21 mouse cellular contexts compared by ENCODE assay signal in genomic region chr3:79333051-79333450, GRCm38 (mm10). TPM values are rescaled to one million over a fixed set of nuclear protein-coding genes. Genes with fewer than 3 reads are reported as not detected.
DNase-seq lines count a peak whose midpoint lies in the region; ATAC-seq and TF ChIP-seq lines count a peak whose summit lies in the region.
"Had no signal": no experiment of that assay in that cellular context is flagged by ENCODE, and none has a peak within 500 bp of the region (broad histone marks: within the 10 kb centered on the region; RNA-seq: fewer than 3 reads in every experiment).

No protein-coding gene starts in this region.

- H3K4me3 ChIP-seq in kidney, adult 2 months (ENCODE audit: insufficient read depth, low read depth, low read length), result no peak overlapping the region
- H3K4me3 ChIP-seq: forebrain, embryonic 13.5 days; heart, embryonic 12.5 days; liver, embryonic 13.5 days had no signal

- TF ChIP-seq CTCF in kidney, adult 2 months (conservative IDR thresholded peaks at IDR 0.05; ENCODE audit: insufficient read depth, insufficient read length, low read depth, low read length), result no peak

- peak; percentile 40 to 62 for DNase-seq in cerebellum, postnatal 10 days
- DNase-seq in cerebellum, adult 11-12 months, result no peak
- peak; percentile 83 for DNase-seq in kidney, adult 2 months
- no peak for DNase-seq in kidney, postnatal 4 days
- peak; percentile 39 for DNase-seq in adrenal gland, adult 2 months
- peak; percentile 78 for DNase-seq in kidney, adult 9 months
- DNase-seq in gastrocnemius, postnatal 36 days, result no peak
- DNase-seq: liver, embryonic 13.5 days; right cerebral cortex, postnatal 14 days had no signal

- ATAC-seq in megakaryocyte progenitor cell, adult 5-6 weeks (replicated peaks; ENCODE audit: poor library complexity), result no peak
- ATAC-seq: forebrain, embryonic 13.5 days had no signal

- WGBS in kidney, adult 2 months, result 41% methylated on average over 7 of the region's 7 CpGs

- H3K27ac ChIP-seq in kidney, adult 2 months (ENCODE audit: insufficient read depth, low read depth, low read length), result no peak overlapping the region
- H3K27ac ChIP-seq: forebrain, embryonic 13.5 days; liver, embryonic 13.5 days had no signal

- no peaks in the 10 kb centered on the region for H3K27me3 ChIP-seq in kidney, adult 2 months (replicated peaks; ENCODE audit: control insufficient read depth, insufficient read depth, low read length)
- H3K27me3 ChIP-seq: forebrain, embryonic 13.5 days; heart, embryonic 12.5 days; liver, embryonic 13.5 days had no signal

- no peaks in the 10 kb centered on the region for H3K4me1 ChIP-seq in kidney, adult 2 months (ENCODE audit: control insufficient read depth, insufficient read depth, low read length)
- H3K4me1 ChIP-seq: heart, embryonic 12.5 days had no signal

- TF ChIP-seq POLR2A in kidney, adult 2 months (IDR thresholded peaks at IDR 0.05; ENCODE audit: low read depth, low read length), result no peak

- intact Hi-C loops in gastrocnemius, postnatal 36 days (cut with DNase I), result no loop called here

- H3K36me3 ChIP-seq in kidney, adult 2 months (ENCODE audit: control insufficient read depth, insufficient read depth, low read length), result no peaks in the 10 kb centered on the region
- H3K36me3 ChIP-seq: heart, embryonic 12.5 days; liver, embryonic 13.5 days had no signal

RNA-seq across cellular contexts. Expression of gene Gm17359, which starts 3.4 kb away (rescaled TPM):
- 0.08 and 0.10 TPM in 2 replicates for polyA plus RNA-seq in kidney, adult 2 months (2012; rRNA removed)
- total RNA-seq in adrenal gland, adult 2 months (2021), result not detected
- not detected in 2 replicates for polyA plus RNA-seq in adrenal gland, adult 2 months (2012; rRNA removed)
- not detected for total RNA-seq in gastrocnemius, postnatal 36 days (2021)
- total RNA-seq in megakaryocyte progenitor cell, adult 5-6 weeks (2015), result not detected in 2 replicates
- total RNA-seq in megakaryocyte progenitor cell, adult 5-6 weeks (2017), result not detected in 2 replicates
- total RNA-seq: adrenal gland, adult 18-20 months; gastrocnemius, postnatal 4 days; hematopoietic stem cell, adult 5-6 weeks; layer of hippocampus, postnatal 25 days; left cerebral cortex, postnatal 14 days; MEL; midbrain, postnatal 0 days had no signal
- polyA plus RNA-seq: forebrain, embryonic 13.5 days; heart, embryonic 12.5 days; liver, embryonic 13.5 days; lung, embryonic 16.5 days; midbrain, postnatal 0 days; stomach, embryonic 16.5 days had no signal

RNA-seq across cellular contexts. Expression of gene Rapgef2, which starts 46.7 kb away (rescaled TPM):
- 7.6 and 8.0 TPM in 2 replicates for polyA plus RNA-seq in kidney, adult 2 months (2012; rRNA removed)
- 10 to 100 TPM; 20.6 to 20.9 TPM for total RNA-seq in adrenal gland, adult 2 months (2021)
- polyA plus RNA-seq in adrenal gland, adult 2 months (2012; rRNA removed), result 6.9 and 8.6 TPM in 2 replicates
- total RNA-seq in gastrocnemius, postnatal 36 days (2021), result 10 to 100 TPM; 13.6 to 16.0 TPM
- total RNA-seq in megakaryocyte progenitor cell, adult 5-6 weeks (2015), result 15.1 and 17.5 TPM in 2 replicates
- 12.4 and 14.4 TPM in 2 replicates for total RNA-seq in megakaryocyte progenitor cell, adult 5-6 weeks (2017)

Comparison
In these comparisons a context has a peak if more than half of its experiments do, and no peak if none do; other contexts are left out.
1. DNase-seq: peak in cerebellum, postnatal 10 days (2 of 2), kidney, adult 2 months (single experiment), adrenal gland, adult 2 months (single experiment) and kidney, adult 9 months (single experiment); none in cerebellum, adult 11-12 months (single experiment), kidney, postnatal 4 days (0 of 2) and gastrocnemius, postnatal 36 days (0 of 2).